Mouse (Mus musculus) heart, embryonic 13.5 days (tissue): ENCODE data around the gene Gtf2f2. TPM values are rescaled to one million over a fixed set of nuclear protein-coding genes. Genes with fewer than 3 reads are reported as not detected.
A peak's percentile ranks its signal among the peaks of the same experiment; 100 is the strongest.

Source experiments
- ATAC-seq: fragments of 200-750 bp; cut with Nextera tagmentation; 2 replicates; pipeline ENCODE4 v1.8.0; 2017; ENCODE audit warnings: moderate TSS enrichment; ENCODE audit not compliant: insufficient number of reproducible peaks, low FRiP score, low TSS enrichment; ENCODE audit errors: extremely low read depth
- H3K27ac ChIP-seq: fragments of 300-500 bp; sonication (generic); replicated peaks from 2 replicates; pipeline ENCODE4 v1.5.1; 2015; ENCODE audit warnings: moderate library complexity, mild to moderate bottlenecking, inconsistent platforms
- H3K27me3 ChIP-seq: fragments of 300-500 bp; sonication (generic); replicated peaks from 2 replicates; pipeline ENCODE4 v1.6.1; 2015; ENCODE audit warnings: mild to moderate bottlenecking, inconsistent platforms
- H3K36me3 ChIP-seq: fragments of 300-500 bp; sonication (generic); 2 replicates; pipeline ENCODE4 v1.6.1; 2015; ENCODE audit warnings: mild to moderate bottlenecking, inconsistent platforms
- H3K4me1 ChIP-seq: fragments of 300-500 bp; sonication (generic); 2 replicates; pipeline ENCODE4 v1.6.1; 2015; ENCODE audit warnings: inconsistent platforms
- H3K4me2 ChIP-seq: fragments of 300-500 bp; sonication (generic); 2 replicates; pipeline ENCODE4 v1.6.1; 2015; ENCODE audit warnings: inconsistent platforms, mild to moderate bottlenecking, moderate library complexity
- H3K4me3 ChIP-seq: fragments of 300-500 bp; sonication (generic); 2 replicates; pipeline ENCODE4 v1.5.1; 2015; ENCODE audit warnings: moderate library complexity, mild to moderate bottlenecking, inconsistent platforms
- H3K9ac ChIP-seq: fragments of 300-500 bp; sonication (generic); 2 replicates; pipeline ENCODE4 v1.6.1; 2015; ENCODE audit warnings: inconsistent platforms, mild to moderate bottlenecking, moderate library complexity
- H3K9me3 ChIP-seq: fragments of 300-500 bp; sonication (generic); 2 replicates; pipeline ENCODE4 v1.6.1; 2016; ENCODE audit warnings: inconsistent platforms
- WGBS: fragments of 180-500 bp; shearing (Covaris S2); methylation state at CpG from one replicate; pipeline ENCODE4 v1.1.7; 2015; ENCODE audit warnings: mixed read lengths; 5-methylcytosine and 5-hydroxymethylcytosine counted together
- polyA plus RNA-seq: library from polyadenylated mRNA; unstranded; fragments of >200 nt; fragmentation: Nextera tagmentation; extraction: Ambion mirVana; gene quantifications from 2 replicates; pipeline ENCODE4 v1.2.1, GENCODE M21; 2015

The Gtf2f2 gene
- polyA plus RNA-seq, 1 experiment from 2014 or later, result 26.9 TPM

DNA sequence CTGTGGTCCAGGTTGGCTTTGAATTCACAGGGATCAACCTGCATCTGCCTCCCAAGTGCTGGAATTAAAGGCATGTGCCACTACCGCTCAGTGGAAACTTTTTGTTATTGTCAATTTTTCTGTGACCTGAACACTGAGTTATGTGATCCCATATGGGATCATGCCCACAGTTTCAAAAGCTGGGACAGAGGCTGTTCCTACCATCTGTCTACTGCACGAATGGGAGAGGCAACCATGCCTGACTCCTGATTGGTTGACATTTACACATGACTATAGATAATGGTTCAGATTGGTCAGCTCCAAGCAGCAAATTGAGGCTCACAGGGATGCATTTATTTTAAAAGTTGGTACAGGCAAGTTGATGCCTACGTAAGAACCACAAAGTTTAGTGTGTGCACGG, 14.0 kb upstream of the Gtf2f2 start:
- H3K27me3 ChIP-seq, result no peaks in the 10 kb centered on the region
- no peaks in the 10 kb centered on the region for H3K36me3 ChIP-seq
- no peaks in the 10 kb centered on the region for H3K4me1 ChIP-seq
- ATAC-seq, result no peak
- H3K4me3 ChIP-seq, result no peak overlapping the region
- H3K4me2 ChIP-seq, result no peak overlapping the region
- no peak overlapping the region for H3K27ac ChIP-seq
- H3K9ac ChIP-seq, result no peak overlapping the region
- no peaks in the 10 kb centered on the region for H3K9me3 ChIP-seq
- 83% methylated on average over 4 of the region's 4 CpGs for WGBS

DNA sequence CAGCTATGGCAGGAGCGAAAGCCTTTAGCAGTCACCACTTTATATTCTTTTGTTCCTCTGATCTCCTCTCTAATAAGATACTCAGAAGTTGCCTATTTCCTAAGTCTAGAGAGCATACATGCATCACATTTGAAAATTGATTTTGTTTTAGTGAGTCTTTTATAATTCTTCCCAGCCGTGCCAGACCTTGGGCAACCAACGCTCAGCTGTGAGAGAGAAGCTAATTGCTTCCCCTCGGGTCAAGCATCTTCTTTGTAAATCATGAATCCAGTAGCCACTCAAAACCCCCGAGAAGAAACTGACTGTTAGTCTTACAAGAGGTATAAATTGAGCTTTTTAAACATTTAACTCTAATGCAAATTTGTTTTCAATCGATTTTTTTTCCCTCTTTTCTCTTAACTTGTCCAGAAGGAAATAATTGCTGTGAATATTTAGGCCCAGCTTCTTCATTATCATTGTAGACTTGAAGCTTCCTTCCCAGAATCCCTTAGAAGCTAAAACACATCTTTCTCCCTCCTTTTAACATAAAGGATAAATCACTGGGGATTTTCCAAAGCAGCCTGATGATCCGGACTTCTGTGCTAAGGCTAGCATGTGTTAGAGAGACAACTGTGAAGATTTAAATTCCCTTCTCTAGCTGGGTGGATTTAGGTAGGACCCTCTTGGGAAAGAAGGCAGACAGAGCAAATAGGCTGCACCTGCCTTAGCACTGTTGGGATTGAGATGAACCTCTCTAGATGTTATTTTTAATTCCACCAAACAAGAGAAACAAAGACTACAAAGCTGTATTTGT, 10.5 kb upstream of the Gtf2f2 start:
- no peaks in the 10 kb centered on the region for H3K4me1 ChIP-seq
- H3K4me3 ChIP-seq, result no peak overlapping the region
- H3K36me3 ChIP-seq, result no peaks in the 10 kb centered on the region
- no peak overlapping the region for H3K4me2 ChIP-seq
- ATAC-seq, result no peak
- 67% methylated on average over 7 of the region's 7 CpGs for WGBS
- H3K9ac ChIP-seq, result no peak overlapping the region
- no peaks in the 10 kb centered on the region for H3K27me3 ChIP-seq
- H3K9me3 ChIP-seq, result 0 out of 2 replicates have a peak, but pooled peaks cover 3% of the 10 kb centered on the region
- no peak overlapping the region for H3K27ac ChIP-seq

DNA sequence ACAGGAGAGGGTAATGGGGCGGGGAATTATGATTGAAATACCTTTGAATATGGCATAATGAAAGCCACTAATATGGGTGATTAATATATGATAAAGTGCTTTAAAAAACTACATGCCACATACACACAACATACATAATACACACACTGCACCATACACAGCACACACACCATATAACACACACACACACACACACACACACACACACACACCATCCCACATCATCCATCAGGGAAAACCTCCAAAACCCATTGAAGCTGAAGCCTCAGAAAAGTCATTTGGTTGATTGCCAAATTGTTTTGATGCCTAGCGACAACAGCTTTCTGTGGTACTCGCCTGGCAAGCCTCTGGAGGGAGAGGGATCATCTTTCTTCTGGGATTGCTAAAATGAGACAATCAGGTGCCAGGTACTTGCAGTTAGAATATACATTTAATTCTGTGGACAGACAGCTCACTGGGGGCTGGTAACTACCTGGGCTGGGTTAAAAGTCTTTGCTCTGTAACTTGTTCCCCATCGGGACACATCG, 9.7 kb upstream of the Gtf2f2 start:
- H3K4me1 ChIP-seq, result no peaks in the 10 kb centered on the region
- 70% methylated on average over 5 of the region's 5 CpGs for WGBS
- H3K9me3 ChIP-seq, result 0 out of 2 replicates have a peak, but pooled peaks cover 3% of the 10 kb centered on the region
- no peaks in the 10 kb centered on the region for H3K27me3 ChIP-seq
- no peak overlapping the region for H3K27ac ChIP-seq
- H3K36me3 ChIP-seq, result no peaks in the 10 kb centered on the region
- no peak overlapping the region for H3K9ac ChIP-seq
- no peak overlapping the region for H3K4me2 ChIP-seq
- no peak for ATAC-seq
- H3K4me3 ChIP-seq, result no peak overlapping the region

DNA sequence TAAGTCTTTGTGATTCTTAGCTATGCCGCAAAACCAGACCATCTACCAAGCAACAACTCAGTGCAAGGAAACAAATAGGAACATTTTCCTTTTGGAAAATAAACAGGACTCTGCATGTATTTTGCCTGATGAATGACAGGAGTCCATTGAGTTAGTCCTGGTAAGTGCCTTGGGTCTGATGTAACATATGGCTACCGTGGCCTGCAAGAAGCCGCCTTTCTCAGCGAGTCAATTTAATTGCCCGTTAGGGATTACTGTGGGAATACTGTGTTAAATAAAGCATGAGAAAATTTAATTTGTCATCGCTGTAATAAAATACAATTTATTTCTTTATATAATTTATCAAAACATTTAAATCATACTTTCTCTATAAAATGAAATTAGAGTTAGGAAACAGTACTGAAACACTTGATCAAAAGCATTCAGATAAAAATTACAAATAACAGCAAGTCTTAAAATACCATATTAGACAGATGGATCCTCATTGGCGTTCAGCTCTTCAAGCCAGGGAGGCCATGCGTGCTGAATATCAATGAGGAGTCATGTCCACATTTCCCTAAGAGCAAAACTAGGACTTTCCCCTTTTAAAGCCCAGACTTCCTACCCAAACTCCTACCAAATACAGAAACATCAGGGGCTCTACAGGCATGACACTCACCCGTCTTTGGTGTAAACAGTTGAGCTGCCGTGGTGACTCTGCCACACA, 7.3 kb upstream of the Gtf2f2 start:
- ATAC-seq, result no peak

DNA sequence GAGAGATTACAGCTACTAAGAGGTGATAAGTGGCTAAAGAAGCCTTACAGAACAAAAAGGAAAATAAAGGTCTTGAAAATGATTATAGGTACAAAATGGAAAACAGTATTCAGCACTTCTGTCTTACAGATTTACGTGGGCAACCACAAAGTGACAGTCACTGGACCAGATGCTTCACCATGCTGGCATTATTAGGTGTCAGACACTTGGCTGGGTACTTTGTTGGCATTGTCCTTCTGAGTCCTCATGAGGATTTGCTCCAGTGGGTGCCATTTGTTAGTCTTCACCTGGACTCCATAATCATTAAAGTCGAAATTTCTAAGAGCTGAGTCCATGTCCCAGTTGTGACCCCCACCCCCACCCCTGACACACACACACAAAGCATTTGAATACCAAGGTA, 3.7 kb upstream of the Gtf2f2 start:
- H3K9me3 ChIP-seq, result 0 out of 2 replicates have a peak, but pooled peaks cover 2% of the 10 kb centered on the region
- no peak overlapping the region for H3K9ac ChIP-seq
- WGBS, result 46% methylated on average over 2 of the region's 2 CpGs
- peaks cover 13% of the 10 kb centered on the region for H3K4me1 ChIP-seq
- no peak overlapping the region for H3K4me3 ChIP-seq
- no peak overlapping the region for H3K27ac ChIP-seq
- ATAC-seq, result no peak
- H3K27me3 ChIP-seq, result no peaks in the 10 kb centered on the region
- no peak overlapping the region for H3K4me2 ChIP-seq
- no peaks in the 10 kb centered on the region for H3K36me3 ChIP-seq

More for the DNA sequence above, 7.3 kb upstream of the Gtf2f2 start:
- 78% methylated on average over 10 of the region's 10 CpGs for WGBS
- no peak overlapping the region for H3K4me3 ChIP-seq
- H3K27ac ChIP-seq, result no peak overlapping the region
- H3K9me3 ChIP-seq, result 0 out of 2 replicates have a peak, but pooled peaks cover 3% of the 10 kb centered on the region
- H3K36me3 ChIP-seq, result no peaks in the 10 kb centered on the region
- H3K27me3 ChIP-seq, result no peaks in the 10 kb centered on the region
- no peaks in the 10 kb centered on the region for H3K4me1 ChIP-seq
- no peak overlapping the region for H3K9ac ChIP-seq
- H3K4me2 ChIP-seq, result no peak overlapping the region

DNA sequence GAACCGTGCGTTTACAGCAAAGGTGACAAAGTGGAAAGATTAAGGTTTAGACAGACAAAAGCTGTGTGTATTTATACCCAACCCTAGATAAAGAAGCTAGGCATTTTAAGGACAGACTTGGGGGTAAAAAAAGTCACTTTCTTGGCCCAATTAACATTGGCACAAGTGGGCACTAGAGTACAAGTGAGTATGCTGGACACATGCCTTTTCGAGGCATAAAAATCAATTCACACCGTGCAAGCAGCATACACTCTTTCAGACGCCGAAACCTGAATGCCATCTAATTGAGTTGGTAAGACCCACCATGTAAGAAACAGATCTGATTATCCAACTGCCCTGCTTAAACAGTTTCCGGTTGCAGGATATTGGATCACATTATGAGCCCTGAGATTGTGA, 395 bp upstream of the Gtf2f2 start:
- Histone ChIP-seq H3K9ac (peak overlapping the region; percentile 65), H3K36me3 (peaks cover 7% of the 10 kb centered on the region), H3K4me1 (peaks cover 21% of the 10 kb centered on the region), H3K27ac (no peak overlapping the region), H3K27me3 (no peaks in the 10 kb centered on the region), H3K4me3 (peak overlapping the region; percentile 78), H3K4me2 (peak overlapping the region; percentile 83), H3K9me3 (no peaks in the 10 kb centered on the region)
- 27% methylated on average over 7 of the region's 7 CpGs for WGBS
- ATAC-seq, result no peak

DNA sequence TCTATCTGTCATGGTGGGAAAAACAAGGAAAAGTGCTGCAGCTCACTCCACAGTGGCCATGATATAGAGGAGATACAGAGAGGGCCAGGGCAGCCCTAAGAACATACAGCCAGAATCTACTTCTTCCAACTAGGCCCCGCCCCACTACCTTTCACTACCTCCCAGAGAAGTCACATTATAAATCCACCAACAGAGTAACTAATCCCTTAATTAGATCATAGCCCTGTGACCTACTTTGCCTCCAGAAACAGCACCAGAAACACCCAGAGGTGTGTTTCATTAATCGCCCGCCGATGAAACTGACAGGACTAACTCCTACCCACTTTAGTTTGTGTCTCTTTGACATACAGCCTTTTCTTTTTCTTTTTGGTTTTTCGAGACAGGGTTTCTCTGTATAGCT, 1.5 kb downstream of the Gtf2f2 start:
- Histone ChIP-seq H3K36me3 (peaks cover 10% of the 10 kb centered on the region), H3K4me1 (peaks cover 21% of the 10 kb centered on the region), H3K27ac (no peak overlapping the region), H3K9me3 (no peaks in the 10 kb centered on the region), H3K9ac (peak overlapping the region; percentile 88), H3K4me2 (peak overlapping the region; percentile 83), H3K27me3 (no peaks in the 10 kb centered on the region), H3K4me3 (peak overlapping the region; percentile 78)
- 80% methylated on average over 5 of the region's 5 CpGs for WGBS
- no peak for ATAC-seq

DNA sequence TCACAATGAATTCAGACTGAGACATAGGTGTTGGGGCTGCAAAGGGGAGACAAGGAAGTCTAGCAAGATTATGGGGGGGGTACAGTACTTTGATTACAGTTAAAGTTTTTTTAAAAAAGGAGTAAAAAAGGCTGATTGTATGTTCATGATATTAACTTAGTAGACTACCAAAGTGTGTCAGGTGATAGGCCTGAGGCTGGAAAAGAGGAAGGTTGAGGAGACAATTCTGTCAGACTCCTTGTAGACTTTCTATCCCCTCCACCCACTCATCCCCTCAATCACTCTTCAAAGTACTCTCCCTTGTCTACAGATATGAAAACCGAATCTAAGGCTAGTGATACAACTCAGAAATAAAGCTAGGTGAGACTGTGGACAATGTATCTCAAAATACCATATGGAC, 2.5 kb downstream of the Gtf2f2 start:
- ATAC-seq, result no peak
- H3K36me3 ChIP-seq, result peaks cover 10% of the 10 kb centered on the region
- 82% methylated on average over 1 of the region's 1 CpGs for WGBS
- H3K27me3 ChIP-seq, result no peaks in the 10 kb centered on the region
- no peak overlapping the region for H3K27ac ChIP-seq
- no peak overlapping the region for H3K9ac ChIP-seq
- H3K9me3 ChIP-seq, result no peaks in the 10 kb centered on the region
- H3K4me2 ChIP-seq, result no peak overlapping the region
- no peak overlapping the region for H3K4me3 ChIP-seq
- H3K4me1 ChIP-seq, result peaks cover 21% of the 10 kb centered on the region

DNA sequence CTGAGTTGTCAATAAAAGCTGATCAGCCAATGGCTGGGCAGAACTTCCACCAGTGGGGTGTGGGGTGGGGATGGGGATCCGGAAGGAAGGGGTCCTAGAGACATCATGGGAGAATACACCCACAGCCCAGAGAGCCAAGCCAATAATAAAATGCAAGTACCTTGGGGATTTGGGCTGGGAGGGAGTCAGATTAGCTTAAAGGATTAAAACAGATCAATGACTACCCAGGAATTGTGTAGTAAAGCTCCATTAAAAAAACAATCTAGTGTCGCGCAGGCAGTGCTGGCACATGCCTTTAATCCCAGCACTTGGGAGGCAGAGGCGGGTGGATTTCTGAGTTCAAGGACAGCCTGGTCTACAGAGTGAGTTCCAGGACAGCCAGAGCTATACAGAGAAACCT, 5.7 kb downstream of the Gtf2f2 start:
- H3K36me3 ChIP-seq, result peaks cover 11% of the 10 kb centered on the region
- no peak overlapping the region for H3K27ac ChIP-seq

DNA sequence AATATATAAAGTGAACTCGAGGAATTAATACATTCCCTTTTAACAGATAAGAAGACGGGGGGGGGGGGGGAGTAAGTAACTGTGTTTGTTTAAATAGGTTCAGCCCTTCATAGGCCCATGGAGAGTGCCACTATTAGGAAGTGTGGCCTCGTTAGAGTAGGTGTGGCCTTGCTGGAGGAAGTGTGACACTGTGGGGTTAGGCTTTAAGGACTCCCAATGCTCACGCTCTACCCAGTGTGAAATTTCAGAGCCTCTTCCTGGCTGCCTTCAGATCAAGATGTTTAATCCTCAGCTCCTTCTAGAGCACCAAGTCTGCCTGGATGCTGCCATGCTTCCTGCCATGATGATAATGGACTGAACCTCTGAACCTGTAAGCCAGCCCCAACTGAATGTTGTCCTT, 8.9 kb downstream of the Gtf2f2 start:
- WGBS, result 71% methylated on average over 4 of the region's 4 CpGs

More for the DNA sequence above, 5.7 kb downstream of the Gtf2f2 start:
- H3K4me2 ChIP-seq, result no peak overlapping the region
- no peaks in the 10 kb centered on the region for H3K27me3 ChIP-seq
- no peaks in the 10 kb centered on the region for H3K9me3 ChIP-seq
- no peak overlapping the region for H3K9ac ChIP-seq
- no peak for ATAC-seq
- 90% methylated on average over 4 of the region's 4 CpGs for WGBS
- peaks cover 15% of the 10 kb centered on the region for H3K4me1 ChIP-seq
- no peak overlapping the region for H3K4me3 ChIP-seq

DNA sequence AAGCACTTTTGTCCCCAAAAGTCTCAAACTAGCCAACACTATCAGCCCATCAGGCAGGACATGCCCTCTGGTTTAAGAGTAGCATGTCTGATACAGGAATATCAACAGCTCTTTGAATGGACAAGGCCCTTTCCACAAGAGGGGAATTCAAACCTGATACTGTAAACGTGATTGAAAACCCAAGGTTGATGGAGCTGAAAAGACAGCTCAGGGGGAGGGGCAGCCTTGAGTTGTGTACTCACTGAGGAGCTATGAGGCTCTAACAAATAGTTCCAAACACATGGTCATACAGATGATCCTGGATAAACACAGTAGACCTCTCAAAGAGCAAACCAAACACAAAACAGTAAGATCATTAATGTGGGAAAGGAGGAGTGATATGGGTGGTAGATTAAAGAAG, 12.6 kb downstream of the Gtf2f2 start:
- Histone ChIP-seq H3K9ac (no peak overlapping the region), H3K9me3 (no peaks in the 10 kb centered on the region), H3K27me3 (no peaks in the 10 kb centered on the region), H3K36me3 (peaks cover 11% of the 10 kb centered on the region), H3K4me2 (no peak overlapping the region), H3K4me1 (no peaks in the 10 kb centered on the region), H3K27ac (no peak overlapping the region), H3K4me3 (no peak overlapping the region)
- no peak for ATAC-seq
- 48% methylated on average over 1 of the region's 1 CpGs for WGBS

More for the DNA sequence above, 8.9 kb downstream of the Gtf2f2 start:
- H3K27ac ChIP-seq, result no peak overlapping the region
- no peak overlapping the region for H3K9ac ChIP-seq
- no peak overlapping the region for H3K4me2 ChIP-seq
- no peak overlapping the region for H3K4me3 ChIP-seq
- ATAC-seq, result no peak
- no peaks in the 10 kb centered on the region for H3K4me1 ChIP-seq
- peaks cover 11% of the 10 kb centered on the region for H3K36me3 ChIP-seq
- no peaks in the 10 kb centered on the region for H3K9me3 ChIP-seq
- no peaks in the 10 kb centered on the region for H3K27me3 ChIP-seq
